Mouse (Mus musculus) right cerebral cortex, adult 18-20 months (tissue): ENCODE measurements at regions not wholly inside any gene's neighbourhood (a gene's known extent, or its start where the extent isn't known, plus 50 kb on each side); places are given as distances from the start of the nearest gene placed in this dataset.
"Not testable (repeated sequence)": the region's sequence is repeated elsewhere in the genome, so short reads cannot be mapped to it uniquely, and the experiment has no call there.

Source experiments
- DNase-seq: peaks from one replicate; pipeline ENCODE4 v3.0.0; 2022; ENCODE audit warnings: mixed read lengths

DNA sequence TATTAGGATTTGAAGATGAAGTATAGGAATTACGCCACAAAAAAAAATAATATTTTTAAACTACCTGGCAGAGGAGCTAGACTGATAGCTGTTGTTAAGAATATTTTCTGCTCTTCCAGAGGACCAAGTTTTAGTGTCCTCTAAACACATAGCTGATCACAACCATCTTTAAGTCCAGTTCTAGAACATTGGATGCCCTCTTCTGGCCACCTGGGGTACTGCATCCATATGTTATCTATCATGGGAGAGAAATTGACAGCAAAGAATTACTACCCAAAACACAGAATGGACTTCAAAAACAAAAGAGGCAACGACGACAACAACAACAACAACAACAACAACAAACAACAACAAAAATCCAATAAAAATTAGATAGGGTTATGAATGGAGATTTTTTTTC is 71.0 kb upstream of the Prl4a1 start:
- peak; percentile 15 for DNase-seq

DNA sequence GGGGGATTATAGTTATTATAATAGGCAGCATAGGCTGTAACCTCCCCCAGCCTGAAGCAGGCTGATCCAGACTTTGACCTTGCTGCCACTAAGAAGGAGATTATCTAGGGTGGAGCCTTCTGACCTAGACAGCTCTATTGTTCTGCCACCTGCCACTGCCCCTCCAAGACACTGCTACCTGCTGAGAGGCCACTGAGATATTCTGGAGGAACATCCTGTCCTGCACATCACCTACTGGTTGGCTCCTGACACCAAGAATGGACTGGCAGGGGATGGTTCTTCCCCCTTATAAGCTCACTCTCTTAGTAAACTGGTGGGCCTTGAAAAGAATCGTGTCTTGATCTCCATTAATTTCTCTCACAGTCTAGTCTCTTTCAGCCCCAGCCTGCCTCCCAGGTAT is 55.6 kb upstream of the Prl4a1 start:
- not testable (repeated sequence) for DNase-seq

DNA sequence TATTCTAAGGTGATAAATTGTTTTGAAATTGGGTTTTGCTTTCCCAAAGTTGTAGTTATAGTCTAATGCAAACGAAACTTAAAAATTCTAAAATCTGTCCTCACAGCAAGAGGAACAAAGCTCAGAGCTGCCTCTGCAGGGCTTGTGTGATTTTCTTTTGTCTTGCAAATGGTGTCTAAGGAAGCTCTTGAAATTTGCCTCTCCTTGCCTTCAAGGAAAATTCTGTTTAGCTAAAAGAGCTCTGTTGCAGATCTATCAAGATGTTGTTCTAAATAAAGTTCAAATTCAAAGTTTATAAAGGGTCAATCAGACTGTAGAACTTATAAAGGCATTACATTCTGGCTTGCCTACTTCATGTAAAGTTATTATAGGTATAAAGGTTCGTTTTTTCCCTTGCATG is 53.6 kb upstream of the Prl4a1 start:
- not testable (repeated sequence) for DNase-seq

DNA sequence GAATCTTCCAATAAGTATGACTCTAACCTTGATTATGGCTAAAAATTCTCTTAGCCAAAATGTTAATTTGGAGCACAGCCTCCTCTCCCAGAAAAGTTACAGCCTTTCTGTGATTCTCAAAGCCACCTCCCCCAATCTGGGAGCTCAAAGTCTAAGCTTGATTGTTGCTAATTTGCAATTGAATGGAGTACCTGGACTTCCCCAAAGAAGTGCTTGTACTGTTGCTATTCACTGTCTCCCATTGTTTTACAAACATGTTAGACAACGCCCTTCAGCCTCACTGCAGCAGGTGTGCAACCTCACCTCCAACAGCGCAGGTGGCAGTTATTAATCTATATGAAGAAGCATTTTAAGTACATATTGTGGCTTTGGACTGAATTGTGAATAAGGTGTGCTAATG is 50.0 kb upstream of the Prl4a1 start:
- not testable (repeated sequence) for DNase-seq
